Mouse (Mus musculus) adrenal gland (tissue): Measurements from ENCODE around the gene Ccdc114.
"Not testable (repeated sequence)": the region's sequence is repeated elsewhere in the genome, so short reads cannot be mapped to it uniquely, and the experiment has no call there.

ENCODE experiments used
- intact Hi-C: fragments of 180-260 bp; cut with DNase I; formaldehyde crosslinking; loops from one replicate; pipeline ENCODE4 v1.15.1; 2025
- long read RNA-seq, 2 experiments: library from polyadenylated mRNA; unstranded; transcript quantifications; one replicate each; pipeline ENCODE4 v2.0.0; 2020; ENCODE audit warnings: borderline replicate concordance in 1 of 2; ENCODE audit not compliant: insufficient replicate concordance in 1 of 2

The Ccdc114 gene
- long read RNA-seq, experiment 1, partial matches to known transcripts, result 13 of 27 reads
- long read RNA-seq, experiment 1, other reads (novel, unspliced or antisense), result 14 of 27 reads
- long read RNA-seq, experiment 2, partial matches to known transcripts, result 20 of 34 reads
- long read RNA-seq, experiment 2, other reads (novel, unspliced or antisense), result 11 of 34 reads

DNA sequence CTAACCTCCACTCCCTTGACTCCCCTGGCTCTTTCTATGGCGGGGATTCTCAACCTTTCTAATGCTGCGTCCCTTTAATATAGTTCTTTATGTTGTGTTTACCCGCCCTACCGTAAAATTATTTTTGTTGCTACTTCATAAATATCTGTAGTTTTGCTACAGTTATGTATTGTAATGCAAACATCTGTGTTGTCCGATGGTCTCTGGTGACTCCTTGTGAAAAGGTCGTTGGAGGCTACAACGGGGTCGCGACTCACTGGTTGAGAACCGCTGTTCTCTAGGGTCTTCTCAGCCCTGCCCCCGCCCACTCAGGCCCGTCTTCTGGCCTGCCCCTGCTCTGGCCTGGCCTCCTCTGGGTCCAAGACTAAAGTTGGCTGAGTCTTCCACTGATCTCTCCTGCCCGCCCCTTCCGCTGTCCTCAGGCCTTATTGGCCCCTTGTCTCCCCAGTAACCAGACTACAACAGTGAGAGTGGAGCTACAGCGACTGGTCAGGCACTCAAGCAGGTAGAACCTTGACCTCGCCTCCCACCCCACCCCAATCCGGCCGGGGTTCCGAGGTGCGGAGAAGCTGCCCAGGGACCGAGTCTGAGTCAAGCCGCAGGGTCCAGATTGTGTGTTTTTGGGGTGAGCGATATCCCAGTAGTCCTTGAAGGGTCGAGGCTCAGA is at the start of gene Ccdc114:
Ccdc114 (plus strand) TSS at position 311 of the 667 bp plus-strand sequence.
- intact Hi-C loops, result no loop called here

DNA sequence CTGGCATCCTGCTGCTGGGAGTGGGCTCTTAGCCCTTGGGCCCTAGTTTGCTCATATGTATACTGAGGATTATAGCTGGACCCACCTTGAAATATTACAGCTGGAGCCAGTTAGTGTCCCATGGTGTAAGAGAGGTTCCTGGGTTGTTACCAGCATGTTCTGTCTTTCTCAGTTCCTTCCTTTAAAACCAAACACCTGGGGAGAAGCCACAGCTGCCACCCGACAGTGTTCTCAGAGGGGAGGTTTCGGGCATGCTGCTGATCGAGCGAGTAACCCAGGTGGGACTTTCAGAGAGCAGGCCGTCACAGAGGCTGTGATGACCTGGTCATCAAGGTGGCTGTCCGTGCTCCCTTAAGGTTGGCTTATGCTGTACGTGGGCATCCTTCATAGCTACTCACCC is 47.0 kb upstream of the Ccdc114 start:
- intact Hi-C loops, result no loop called here

DNA sequence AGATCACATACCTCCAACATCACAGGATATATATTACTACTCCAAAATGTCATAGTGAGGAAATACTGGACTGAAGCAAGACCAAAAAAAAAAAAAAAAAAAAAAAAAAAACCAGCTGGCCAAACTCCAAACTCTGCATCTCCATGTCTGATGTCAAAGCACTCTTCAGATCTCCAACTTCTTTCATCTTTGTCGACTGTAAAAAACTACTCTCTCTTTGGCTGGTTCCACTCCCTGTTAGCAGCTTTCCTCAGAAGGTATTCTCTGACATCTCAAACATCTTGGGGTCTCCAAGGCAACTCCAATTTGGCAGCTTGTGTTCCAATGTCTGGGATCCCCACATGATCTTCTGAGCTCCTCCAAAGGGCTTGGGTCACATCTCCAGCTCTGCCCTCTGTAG is 45.6 kb upstream of the Ccdc114 start, which contains the start of gene Grin2d:
Grin2d (minus strand) TSS at position 101 of the 400 bp plus-strand sequence.
- intact Hi-C loops, result not testable (repeated sequence)

DNA sequence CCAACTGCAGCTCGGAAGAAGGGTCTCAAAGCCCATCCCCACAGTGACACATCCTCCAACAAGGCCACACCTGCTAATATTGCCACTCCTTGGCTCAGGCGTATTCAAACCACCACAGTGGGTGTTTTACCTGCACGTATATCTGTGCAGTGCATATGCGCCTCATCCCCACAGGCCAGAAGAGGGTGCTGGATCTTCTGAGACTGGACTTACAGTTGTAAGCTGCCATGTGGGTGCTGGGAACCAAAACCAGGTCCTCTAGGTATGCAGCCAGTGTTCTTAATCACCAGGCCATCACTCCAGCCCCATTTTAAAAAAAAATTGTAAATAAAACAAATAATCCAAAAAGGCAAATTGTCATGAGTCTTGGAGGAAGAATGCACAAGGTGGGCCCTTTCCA is 43.3 kb upstream of the Ccdc114 start:
- intact Hi-C loops, result no loop called here

DNA sequence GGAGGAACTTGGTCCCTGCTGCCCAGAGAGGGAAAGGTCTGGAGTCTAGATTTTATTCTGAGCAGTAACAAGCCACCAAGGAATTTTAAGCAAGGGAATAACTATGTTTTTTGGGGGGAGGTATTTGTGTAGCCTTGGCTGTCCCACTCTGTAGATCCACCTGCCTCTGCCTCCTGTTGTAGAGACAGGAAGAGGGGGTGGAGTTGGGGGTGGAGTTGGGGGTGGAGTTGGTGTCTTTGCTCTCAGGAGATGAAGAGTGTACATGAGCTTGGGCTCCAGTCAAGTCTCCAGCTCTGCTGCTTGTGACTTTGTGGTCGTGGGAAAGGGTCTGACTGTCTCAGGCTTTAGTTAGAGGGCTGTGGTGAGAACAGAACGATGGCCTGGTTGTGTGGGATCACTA is 42.9 kb upstream of the Ccdc114 start:
- intact Hi-C loops, result no loop called here

DNA sequence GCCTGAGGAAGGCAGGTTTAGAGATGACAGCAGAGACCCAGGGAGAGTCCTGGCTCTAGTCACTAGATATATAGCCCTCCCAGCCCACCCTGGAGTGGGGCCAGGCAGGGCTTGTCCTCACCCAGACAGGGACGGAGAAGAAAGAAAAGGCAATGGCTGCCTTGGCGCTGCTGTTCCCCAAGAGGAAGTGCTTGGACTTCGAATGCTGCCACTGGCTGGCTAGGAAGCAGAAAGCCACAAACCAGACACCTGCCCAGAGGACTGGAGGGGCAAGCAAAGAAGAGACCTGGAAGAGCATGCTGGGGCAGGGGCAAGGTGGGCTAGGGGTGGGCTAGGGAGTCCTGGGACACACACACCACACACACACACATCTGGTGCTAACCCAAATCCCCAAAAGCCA is 36.6 kb upstream of the Ccdc114 start:
- intact Hi-C loops, result no loop called here

DNA sequence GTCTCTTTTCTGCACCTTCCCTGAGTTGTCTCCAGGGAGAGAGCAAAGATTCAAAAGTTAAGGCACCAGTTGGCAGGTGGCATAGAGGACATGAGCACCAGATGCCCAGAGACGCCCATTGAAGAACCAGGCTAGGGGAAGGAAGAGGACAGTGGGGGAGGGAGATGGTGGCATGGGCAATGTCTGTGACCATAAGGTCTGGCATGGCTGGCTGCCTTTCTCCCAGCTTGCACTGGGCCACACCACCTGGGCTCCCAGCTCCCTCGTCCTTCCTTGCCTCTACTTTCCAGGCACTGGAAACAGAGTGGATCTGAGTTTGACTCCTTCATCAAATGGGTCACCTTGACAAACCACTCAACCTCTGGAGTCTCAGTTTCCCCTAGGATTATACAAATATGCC is 31.2 kb upstream of the Ccdc114 start:
- intact Hi-C loops, result no loop called here

DNA sequence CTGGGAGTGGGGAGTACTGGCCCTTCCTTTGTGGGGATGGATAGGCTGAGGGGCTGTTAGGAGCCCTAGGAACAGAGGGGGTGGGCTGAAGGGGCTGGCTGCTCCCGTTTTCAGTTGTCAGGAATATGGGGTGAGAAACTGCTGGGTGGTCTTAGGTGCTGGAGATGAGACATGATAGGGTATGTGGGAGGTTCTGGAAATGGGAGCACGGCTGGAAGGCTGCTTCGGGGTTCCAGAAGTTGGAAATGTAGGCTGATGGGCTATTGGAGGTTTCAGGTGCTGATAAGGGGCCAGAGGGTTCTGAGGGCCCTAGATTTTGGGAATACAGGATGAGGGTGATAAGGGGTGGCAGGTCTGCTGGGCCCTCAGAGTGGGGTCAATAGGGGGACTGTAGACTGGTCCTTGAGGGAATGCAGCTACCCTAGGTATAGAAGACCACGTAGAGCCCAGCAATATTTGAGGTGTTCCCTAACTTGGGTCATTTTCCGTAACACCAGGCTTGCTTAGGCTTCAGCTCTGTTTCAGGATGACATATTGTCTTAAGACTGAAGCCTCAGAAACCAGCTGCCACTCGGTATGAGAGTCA is 27.8 kb upstream of the Ccdc114 start:
- intact Hi-C loops, result no loop called here

DNA sequence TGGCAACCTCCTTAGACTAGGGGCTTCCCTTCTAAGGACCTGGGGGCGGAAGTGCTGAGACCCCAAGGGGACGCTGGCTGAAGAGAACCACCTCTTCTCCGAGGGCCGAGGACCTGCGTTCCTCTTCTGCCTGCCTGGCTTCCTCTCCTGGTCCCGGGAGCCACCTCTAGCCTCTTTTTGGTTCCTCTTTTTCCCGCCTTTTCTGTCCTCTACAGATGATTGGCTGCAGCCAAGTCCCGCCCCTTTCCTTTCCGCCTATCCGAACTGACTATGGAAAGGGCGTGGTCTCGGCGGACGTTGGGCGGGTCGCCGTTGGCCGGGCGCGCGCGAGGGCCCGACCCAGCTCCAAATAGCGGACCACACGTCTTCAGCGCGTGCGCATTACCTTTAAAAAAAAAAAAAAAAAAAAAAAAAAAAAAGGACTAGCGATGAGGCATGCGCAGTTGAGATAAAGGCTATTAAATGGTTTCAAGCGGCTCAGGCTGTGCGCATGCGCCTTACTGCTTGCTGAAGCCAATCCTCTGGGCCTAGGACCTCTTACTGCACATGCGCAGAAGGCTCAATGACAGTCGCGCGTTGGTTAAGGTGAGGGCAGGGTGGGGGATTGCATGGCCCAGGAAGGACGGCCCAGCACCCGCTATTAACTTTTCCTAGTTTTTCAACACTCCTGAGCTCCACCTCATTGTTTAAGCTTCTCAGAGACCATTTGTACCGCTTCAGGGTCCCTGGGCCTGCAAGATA is 27.2 kb upstream of the Ccdc114 start, which contains the start of the genes Syngr4 and Tmem143:
Syngr4 (minus strand) TSS at position 198 of the 741 bp plus-strand sequence.
Tmem143 (plus strand) TSS at position 425 of the 741 bp plus-strand sequence.
- intact Hi-C loops, result no loop called here

DNA sequence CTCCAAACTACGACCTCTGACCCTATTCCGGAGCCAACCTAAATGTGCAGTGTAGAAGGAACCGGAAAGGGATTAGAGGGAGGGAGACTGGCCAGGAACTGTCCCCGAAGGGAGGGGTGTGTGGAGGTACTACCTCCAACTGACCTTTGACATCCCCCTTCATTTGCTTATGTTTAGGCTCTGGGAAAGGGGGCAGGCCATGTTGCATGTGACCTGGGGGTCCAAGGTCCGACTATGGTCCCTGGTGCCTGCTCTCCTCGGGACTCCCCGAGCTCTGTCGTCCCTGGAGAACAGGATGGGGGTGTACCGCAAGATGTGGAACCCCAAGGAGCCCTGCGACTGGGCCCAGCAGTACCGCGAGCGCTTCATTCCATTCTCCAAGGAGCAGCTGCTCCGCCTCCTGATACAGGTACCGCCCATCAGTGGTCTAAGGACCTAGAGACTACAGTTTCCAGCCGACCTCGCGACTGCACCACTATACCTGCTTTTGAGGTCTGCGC is 26.6 kb upstream of the Ccdc114 start:
- intact Hi-C loops, result no loop called here

DNA sequence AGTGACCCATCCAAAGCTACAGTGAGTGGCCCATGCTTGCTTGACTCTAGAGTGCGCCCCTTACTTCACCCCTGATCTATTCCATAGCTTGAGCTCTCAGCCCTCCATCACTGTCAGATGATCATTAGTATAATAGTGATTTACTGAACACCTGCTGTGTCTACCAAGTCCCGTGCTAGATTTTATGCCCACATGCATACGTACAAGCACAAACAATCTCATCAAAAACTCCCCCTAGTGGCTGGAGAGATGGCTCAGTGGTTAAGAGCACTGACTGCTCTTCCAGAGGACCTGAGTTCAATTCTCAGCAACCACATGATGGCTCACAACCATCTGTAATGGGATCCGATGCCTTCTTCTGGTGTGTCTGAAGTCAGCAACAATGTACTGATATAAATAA is 25.7 kb upstream of the Ccdc114 start:
- intact Hi-C loops, result not testable (repeated sequence)

DNA sequence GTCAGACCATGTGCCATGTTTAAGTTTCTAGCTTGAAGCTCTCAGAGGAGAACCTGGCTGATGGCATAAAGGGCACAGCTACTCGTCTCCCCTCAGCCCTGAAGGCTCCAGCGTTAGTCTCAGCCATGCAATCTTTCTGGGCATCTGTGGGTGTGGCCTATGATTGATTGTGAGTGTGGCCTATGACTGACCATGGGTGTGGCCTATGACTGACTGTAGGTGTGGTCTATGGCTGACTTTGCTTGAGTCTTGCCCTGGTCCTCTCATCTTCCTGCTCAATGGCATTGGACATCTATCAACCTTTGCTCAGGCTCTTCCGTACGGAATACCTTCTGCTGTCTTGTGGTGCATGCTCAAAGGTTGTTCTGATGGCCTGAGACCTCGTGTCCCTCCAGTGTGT is 22.3 kb upstream of the Ccdc114 start:
- intact Hi-C loops, result no loop called here

DNA sequence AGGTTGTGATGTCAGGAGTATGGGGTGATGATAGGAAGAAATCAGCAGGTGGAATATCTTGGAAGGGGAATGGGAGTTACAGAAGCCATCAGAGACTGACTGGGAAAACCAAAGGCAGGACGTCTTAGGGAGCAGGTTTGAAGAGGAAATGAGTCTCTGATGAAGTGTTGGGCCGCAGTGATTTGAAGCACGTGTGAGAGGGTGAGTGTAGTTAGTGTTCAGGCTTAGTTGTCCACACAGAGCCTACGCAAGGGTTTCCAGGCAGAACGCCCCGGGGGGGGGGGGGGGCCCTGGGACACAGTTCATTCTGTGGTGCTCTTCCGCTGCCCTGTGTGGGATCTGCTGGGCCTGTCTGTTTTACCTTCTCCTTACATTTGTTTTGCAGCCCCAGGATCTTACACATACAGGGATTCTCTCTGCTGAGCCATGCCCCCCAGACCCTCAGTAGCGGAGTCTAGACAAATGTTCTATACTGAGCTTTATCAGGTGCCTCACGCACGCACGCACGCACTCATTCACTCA is 21.3 kb upstream of the Ccdc114 start:
- intact Hi-C loops, result no loop called here

DNA sequence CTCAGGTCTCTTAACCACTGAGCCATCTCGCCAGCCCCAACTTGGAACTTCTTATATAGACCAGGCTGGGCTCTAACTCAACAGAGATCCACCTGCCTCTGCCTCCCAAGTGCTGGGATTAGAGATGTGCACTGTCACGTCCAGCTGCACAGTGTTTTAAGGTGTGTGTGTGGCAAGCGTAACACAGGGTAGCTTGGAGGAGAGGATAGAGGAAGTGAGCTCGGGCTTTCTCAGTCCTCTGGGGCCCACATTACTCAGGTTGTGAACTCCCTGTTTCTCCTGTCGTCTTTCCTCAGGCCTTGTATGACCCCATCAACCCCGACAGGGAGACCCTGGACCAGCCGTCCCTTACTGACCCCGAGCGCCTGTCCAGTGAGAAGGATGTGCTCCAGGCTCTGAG is 17.2 kb upstream of the Ccdc114 start:
- intact Hi-C loops, result no loop called here

DNA sequence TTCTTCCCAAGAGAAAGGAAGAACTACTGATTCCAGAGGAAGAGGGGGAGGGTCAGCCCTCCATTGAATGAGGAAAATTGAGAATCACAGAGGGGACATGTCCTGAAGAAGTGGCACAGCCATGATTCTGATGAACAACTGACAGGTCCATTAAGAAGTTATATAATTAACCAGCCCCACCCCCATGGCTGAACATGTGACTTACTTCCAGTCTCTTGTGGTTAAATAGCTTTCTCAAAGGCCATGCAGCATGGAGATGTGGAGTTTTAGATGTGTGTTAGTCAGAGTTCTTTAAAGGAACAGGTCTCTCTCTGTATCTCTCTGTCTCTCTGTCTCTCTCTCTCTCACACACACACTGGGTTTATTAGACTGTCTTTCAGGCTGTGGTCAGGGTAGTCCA is 15.5 kb upstream of the Ccdc114 start:
- intact Hi-C loops, result no loop called here

DNA sequence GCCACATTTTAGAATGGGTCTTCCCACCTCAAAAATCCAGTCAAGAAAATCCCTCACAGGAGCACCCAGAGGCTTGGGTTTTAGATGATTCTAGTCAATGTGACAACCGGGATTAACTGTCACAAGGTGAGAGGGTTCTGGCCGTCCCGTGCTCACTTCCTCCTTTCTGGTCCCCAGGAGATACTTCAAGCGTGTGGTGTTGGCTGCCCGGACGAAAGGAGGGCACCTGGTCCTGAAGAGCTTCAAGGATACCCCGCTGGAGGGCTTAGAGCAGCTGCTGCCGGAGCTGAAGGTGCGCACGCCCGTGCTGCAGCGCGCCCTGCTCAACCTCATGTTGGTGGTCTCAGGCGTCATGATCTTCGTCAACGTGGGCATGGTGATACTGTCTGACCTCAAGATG is 14.7 kb upstream of the Ccdc114 start:
- intact Hi-C loops, result no loop called here

DNA sequence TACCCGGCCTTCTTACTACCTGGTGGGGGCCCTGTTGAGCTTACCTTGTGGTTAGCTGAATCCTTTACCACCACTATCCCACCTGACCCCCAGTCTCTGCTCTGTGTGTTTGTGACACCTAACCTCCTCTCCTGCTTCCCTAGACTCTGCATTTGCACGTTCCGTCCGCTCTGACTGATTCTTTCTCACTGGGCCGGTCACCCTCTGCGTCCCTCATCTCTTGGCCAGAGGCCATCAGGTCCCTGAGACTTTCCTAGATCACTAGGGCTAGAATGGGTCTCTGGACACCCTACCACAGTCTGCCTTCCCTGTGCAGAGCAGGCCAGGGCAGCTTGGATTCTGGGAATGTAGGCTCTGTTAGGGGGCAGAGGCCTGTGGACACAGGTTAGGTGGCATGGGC is 9.8 kb upstream of the Ccdc114 start:
- intact Hi-C loops, result no loop called here

DNA sequence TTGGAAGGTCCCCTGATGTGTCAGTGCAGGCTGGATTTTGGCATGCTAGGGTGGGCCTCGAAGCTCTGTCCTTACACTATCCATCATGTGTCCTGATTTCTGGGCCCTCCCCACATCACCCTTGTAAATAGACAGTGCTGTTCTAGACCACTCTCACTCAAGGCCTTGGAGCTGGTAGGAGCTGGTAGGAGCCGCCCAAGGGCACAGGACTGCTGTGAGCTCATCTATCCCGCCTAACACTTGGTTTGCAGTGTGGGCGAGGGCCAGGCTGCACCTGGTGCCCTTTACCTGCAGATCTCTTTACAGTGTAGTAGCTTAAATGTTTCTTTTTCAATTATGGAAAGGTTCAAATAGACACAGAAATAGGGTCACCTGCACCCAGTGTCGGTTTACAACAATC is 8.9 kb upstream of the Ccdc114 start:
- intact Hi-C loops, result no loop called here

DNA sequence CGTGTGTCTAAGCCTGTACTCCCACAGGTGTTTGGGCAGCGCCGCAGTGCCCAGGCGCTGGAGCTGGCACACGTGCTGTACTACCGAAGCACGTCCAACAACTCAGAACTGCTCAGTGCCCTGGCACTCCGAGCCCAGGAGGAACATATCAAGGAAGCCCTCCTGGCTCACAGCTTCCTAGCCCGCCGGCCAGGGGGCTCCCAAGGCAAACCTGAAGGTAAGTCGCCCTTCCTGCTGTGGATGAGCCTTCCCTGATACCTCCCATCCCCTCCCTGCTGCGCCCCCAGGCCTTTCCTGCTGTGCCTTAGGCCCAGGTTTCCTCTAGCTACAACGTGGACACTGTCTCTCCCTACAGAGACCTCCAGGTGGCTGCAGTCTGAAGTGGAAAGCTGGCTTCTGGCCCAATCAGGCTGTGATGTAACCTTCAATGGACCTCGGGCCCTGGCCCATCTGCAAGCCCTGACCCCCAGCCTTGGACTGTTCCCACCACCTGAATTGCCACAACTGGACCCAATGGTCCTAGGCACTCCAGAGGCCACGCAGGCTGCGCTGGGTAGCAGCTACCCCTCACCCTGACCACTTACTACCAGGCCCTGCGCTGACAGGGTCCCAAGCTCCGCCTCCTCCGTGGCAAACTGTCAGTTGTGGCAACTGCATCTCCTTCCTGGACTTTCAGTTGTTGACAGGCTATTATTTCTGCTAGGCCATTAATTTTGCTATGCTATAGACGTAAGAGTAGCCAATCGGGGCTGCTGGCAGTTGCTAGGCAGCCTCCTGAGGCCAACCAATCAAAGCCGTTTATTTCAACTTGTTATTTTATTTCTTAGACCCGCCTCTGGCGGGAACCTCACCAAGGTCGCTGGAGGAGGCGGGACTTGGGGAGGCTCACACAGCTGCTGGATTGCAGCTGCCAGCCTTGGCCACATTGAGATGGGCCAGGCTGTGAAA is 7.5 kb upstream of the Ccdc114 start:
- intact Hi-C loops, result no loop called here

DNA sequence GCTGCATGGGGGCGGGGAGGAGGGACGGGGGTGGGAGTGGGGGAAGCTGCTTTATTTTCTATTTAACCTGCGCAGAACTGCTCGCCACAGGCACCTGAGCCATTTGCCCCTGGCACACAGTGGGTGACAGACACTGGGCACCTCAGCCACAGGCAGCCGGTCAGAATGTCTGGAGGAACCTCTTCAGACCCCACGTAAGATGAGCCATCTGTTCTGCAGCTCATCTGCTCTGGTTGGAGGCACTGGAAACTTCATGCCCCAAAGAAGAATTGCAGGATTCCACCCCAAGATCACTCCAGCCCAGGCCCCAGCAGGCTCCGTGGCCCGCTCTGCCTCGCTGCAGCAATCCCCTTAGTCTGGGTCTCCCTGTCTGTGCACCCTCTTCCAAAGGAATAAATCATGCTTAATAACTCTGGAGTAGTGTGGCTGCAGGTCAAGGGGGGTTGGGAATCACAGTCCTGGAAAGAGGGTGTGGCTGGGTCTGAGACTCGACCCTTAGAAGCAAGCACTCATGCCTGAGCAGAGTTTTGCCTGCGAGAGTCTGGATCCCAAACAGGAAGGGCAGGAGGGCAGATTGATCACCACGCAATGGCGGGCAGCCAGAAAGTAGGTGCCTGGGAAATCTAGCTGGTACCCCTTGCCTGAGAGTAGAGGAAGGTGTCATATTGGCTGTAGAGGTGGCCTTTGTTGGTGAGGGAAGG is 6.7 kb upstream of the Ccdc114 start:
- intact Hi-C loops, result no loop called here
